Mouse (Mus musculus) adrenal gland, postnatal 4 days (tissue): Measurements from ENCODE around the gene Tbrg4. TPM values are rescaled to one million over a fixed set of nuclear protein-coding genes. Genes with fewer than 3 reads are reported as not detected.

Experiments
- DNase-seq, 2 experiments: peaks; one replicate each; pipeline ENCODE4 v3.0.0; 2021 to 2022; ENCODE audit warnings: low spot score in 2 of 2, mixed read lengths in 2 of 2
- total RNA-seq, 2 experiments: library from RNA; stranded (reverse); gene quantifications; 2 replicates each; pipeline ENCODE4 v1.2.3; 2021

Gene Tbrg4
- total RNA-seq, 2 experiments from 2014 or later, result 70.9 to 81.6 TPM

DNA sequence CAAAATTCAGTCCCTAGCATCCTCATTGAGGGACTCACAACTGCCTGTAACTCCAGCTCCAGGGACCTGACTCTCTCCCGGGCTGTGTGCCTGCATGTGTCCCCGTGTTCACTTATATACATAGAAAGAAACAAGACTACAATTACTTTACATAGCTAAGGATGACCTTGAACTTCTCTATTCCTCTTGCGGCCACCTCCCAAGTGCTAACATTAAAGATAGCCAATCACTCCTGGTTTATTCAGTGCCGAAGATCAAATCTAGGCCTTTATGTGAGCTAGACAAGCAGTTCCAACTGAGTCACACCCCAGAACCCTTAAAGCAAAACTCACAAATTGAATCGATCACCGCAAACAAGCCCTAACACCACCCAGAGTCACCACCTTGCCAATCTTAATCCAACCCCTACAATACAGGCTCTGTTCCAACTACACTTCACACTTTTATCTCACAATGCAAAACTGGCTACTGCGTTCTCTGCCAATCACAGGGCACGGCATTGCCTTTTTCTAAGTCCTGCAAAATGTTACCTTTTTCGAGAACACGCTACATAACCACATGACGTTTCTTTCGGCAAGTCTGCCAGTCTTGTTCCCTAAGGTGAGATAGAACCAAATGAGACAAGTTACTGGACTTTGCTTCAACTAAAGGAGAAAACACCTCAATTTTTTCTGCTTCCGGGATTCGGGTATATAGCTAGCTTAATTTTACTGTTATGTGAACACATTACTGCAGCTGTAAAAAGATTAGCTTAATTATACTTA is 1.1 kb downstream of the Tbrg4 start:
- DNase-seq, result no peak

DNA sequence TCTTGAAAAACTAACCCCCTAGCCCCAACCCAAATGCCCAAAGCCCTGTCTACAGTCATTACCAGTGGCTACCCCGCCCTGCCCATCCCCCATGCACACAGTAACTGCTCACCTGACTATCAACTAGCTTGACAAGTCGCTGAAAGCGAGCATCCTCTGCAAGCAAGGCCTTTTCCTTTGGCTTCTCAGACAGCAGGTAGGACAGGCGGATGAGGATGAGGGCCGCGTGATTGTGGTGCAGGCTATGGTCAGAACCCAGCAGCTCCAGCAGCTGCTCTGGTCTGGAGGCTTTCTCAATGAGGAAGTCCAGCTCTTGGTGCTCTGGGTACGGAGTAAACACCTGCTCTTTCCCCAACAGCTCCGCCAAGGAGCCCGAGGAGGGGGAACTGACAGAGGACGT is 2.2 kb downstream of the Tbrg4 start:
- no peak for DNase-seq

DNA sequence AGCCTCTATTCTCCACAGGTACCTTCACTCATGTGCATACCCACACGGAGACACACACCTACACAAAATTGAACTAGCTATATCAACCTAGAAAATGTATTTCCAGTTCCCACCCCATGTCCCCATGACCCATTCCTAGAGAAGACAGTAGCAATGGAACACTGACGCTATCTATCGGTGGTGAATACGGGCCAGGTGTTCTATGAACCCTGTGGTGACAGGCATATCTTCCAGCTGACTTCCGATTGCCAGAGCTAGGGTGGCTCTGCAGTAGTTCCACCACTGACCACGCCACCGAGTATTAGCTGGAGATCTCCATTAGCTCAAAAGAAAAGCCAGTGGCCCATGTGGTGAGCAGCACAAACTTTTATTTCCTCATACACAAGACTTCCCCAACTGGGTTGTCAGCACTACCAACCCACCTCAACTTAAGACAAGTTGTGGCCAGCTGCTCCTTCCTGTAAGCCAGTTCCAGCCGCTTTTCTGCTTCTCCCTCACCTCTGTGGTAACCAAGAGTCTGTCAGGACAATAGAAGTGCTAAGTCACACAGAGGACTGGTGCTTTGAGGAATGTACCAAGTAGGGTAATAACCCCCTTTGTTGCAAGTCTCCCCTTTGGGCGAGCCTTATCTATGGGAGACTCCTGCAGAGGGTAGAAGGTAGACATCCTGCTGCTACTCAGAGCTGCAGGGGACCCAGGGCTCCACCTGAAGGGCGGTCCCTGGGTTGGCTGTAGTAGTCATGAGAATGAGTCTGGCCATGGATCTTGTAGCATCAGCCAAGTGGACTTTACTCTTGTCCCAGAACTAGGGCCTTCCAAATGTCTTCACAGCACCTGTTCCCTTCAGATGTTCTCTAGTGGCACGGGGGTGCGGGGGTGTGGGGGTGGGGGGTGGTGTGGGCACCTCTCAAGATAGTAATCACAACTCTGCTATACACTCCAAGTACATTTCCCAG is 10.3 kb downstream of the Tbrg4 start:
- DNase-seq, result no peak

DNA sequence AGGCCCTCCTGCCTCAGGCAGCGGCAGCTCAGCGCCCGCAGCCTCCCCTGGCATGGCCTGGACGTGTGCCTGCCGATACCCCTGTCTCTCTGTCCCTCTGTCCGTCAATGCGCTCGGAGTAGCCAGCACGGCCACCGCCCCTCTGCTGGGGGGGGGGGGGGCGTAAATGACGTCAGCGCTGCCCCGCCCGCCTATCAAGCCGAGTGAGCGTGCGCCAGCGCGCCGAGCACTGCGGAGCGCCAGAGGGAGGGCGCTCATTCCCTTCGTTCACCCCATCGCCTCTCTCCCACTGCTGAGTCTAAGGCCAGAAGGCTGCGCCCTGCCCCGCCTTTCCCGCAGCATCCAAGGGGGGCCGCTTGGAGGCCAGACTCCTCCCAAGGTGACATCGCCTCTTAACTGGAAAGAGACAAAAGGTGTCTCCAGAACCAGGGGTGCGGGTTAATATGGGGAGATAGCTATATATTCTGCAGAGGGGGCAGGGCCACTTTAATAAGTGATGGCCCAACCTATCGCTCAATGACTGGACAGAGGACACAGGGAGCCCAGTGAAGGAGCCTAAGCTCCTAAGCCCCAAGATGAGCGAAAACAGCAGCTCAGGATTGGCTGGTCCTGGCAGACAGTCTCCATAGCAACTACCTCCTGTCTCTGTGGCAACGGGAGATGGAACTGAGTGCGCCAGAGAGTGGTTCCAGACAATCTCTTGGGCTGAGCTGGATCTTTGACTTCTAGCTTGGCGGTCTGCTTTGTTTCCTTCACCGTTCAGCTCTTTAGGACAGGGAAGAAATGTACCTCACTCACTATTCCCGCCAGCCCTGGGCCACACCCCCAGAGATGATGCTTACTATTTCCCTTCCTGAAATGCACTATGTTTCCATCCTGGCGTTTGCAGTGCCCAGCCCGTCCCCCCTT is 20.1 kb downstream of the Tbrg4 start, which contains the start of gene Nacad:
Nacad (minus strand) TSS at position 563 of the 909 bp plus-strand sequence.
- no peak for DNase-seq

DNA sequence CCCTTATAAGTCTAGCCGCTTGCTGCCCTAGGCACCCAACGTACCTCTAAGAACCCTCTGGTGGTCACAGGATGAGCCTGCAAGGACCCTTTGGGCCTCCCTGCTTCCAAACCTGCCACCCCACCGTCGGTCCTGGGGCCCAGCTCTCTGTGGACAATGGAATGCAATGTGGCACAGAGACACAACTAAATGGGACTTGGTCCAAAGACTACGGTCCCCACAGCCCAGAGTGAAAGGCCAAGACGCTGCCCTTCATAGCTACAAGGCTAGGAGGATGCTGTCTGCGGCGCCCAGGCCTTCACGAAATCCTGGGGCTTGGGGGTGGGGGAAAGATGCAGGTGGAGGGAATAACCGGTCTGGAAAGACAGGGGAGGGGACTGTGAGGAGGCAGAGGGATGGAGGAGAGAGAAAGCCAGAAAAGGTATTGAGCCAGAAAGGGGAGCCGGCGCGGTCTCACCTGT is 20.8 kb downstream of the Tbrg4 start:
- no peak for DNase-seq

DNA sequence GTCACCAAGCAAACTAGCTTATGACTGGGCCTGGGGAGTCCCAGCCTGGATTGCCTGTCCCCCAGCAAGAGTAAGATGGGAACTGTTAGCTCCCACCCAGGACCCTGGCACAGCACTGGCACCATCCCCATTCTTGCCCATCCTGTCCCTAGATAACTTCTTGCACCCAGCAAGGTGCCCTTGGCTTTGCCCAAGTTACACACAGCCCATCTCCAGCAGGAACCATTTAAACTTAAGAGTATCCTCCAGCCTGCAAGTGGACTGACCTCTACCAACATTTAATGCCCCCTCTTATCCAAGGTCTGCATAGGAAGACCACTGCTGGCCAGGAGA is 21.3 kb downstream of the Tbrg4 start:
- DNase-seq, result no peak

DNA sequence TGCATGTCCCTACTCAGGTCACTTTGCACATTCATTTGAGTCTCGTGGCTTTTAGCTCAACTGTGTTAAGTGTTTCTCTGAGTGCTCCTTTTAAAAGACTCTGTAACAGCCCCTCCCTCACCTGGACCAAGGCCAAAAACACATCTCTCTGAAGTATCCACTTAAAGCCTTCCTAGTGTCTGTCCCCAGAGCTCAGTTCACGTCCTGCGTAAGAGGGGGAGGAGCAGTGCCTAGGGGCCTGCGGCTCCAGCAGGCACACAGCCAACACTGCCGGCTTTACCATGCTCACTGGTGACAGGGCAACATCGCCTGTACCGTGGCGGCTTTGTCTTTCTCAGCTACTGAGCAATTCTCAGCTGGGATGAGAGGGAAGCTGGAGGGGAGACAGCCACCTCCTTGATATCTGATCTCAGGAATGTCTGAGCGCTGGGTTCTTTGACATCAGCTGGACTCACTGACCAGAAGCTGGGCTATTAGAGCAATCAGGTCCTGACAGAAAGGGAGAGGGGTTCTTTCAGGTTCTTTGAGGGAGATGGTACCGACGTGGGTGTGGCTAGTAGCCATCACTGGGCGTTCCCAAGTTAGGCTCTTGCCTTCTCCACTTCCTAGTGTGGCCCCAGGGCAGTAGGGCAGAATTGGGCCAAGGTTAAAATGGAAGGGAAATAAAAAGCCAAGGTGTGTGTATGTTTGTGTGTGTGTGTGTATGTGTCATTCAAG is 21.8 kb downstream of the Tbrg4 start:
- DNase-seq, result no peak

DNA sequence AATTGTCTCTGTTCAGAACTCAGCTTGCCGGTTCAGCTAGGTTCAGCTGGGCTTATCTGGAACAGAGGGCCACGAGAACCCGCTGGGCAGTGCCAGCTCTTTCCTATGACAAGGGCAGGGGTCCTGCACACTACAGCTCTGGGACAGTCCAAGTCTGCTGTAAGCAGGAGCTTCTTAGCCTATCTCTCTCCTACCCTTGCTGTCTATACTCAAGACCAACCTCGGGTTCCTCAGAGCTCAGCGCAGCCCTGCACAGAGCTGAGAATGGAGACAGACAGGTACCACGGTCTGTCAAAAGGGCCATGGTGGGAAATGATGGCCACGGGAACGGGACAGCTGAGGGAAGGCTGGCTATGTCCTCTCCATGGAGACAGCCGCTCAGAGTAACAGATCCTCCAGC is 22.6 kb downstream of the Tbrg4 start:
- no peak for DNase-seq

DNA sequence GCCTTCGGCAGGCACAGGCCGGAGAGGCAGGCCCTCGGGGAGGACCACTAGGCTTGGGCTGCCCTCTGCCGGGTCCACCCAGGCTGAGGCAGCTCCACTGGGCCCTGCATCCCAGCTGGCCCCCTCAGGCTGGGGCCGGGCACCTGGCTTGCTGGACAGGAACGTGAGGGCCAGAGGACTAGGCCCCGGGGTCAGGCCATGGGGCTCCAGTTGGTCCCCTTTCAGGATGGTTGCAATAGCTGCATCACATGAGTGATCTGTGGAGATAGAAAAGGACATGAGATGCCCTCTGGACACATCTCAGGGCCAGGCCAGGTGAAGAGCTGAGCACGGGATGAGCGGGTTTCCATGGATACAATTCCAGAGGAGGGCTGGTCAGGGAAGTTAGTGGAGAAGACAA is 23.2 kb downstream of the Tbrg4 start:
- DNase-seq, result no peak

DNA sequence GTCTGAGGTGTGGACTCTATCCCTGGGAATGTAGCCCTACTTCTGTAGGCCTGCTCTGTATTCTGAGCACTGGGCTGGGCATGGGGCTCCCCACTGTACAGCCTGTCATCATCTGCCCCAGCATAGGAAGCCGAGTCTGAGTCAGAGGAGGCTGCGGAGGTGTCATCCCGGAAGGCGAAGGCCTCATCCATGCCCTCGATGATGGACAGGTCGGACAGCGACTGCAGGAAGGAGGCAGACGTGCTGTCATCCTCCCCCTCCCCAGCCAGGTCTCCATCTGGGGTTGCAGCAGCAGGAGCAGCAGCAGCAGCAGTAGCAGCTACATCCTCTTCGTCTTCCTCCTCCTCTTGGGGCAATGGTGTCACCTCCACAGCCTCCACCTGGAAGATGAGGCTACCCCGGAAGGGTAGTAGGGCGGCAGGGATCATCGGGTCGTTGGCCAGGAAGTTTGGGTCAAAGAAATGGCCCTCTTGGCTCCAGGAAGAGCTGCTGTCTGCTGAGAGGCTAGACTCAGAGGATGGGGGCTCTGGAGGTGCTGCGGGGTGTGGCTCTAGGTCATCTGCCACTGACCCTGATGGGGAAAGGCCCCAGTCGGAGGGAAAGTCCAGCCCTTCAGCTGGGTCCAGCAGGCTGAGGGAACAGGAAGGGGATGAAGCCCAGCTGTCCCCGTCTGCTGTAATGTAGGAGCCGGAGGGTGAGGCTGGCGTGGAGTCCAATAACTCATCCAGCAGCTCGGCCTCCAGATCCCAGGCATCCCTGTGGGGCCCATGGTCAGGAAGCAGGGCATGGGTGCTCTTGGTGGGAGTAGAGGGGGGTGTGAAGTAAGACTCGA is 24.0 kb downstream of the Tbrg4 start:
- no peak for DNase-seq

DNA sequence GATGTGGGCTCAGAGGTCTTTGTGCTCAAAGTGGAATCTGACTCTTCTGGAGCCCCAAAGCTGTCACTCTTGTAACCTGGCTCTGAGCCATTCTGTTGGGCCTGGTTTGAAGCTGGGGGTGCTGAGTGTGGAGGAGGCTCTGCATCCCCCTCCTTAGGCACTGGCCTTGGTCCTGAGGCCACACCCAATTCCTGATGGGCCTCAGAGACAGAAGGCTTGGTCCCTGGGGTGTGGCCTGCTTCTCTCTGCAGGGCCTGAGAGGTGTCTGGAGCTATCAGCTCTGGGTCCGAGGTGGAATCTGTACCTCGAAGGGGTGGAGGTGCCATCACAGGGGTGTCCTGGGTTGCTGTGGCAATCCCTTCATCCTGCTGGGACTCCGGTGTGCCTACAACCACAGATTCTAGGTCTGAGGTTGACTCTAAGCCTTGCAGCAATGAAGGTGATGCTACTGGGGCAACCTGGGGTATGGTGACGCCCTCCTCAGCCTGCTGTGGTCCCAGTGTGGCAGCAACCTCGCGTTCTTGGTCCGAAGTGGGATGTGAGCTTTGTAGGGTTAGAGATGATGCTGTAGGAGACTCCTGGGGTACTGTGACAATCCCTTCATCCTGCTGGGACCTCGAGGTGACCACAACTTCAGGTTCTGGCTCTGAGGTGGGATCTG is 25.5 kb downstream of the Tbrg4 start:
- no peak for DNase-seq

DNA sequence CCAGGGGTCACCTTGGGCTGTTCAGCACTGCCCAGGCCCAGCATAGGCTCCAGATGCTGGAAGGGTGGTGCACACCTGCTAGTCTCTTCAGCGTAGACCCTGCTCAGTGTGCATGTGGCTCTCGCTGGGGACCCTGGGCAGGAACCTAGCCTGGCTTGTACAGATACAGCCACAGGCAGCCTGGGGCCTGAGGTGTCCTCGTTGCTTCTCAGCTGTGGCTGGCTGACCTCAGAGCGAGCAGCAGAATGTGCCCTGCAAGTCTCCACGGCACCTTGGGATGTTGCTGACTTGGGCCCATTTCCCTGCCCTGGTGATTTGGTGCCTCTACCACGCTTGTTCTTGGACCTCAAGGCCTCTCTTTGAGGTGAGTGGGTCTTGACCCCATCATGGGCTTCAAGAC is 26.0 kb downstream of the Tbrg4 start:
- DNase-seq, result no peak

DNA sequence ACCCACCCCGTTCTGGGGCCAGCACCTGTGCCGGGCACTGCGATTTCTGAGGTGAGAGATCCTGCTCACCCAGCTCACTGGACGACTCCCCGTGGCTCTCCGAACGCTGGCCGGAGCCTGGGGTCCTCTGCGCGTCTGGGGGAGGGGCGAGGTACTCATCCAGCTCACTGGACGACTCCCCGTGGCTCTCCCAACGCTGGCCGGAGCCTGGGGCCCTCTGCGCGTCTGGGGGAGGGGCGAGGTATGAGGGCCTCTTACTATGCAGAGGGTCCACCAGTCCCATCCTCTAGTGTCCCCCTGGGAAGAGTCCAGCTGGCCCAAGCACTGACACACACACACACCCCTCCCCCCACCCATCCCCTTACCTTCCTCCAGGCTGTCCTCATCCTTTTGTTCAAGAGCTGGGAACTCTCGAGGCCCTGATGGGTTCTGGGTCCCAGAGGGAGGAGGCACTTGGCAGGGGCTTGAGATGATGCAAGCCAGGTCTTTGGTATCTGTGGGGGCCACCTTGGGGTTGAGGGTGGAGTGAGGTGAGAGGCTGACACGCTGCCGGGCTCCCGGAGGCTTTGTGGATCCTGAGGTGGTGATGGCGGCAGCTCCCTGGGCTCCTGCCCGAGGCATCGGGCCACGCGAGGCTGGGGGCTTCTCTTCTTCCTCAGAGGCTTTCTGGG is 26.7 kb downstream of the Tbrg4 start:
- DNase-seq, result no peak

DNA sequence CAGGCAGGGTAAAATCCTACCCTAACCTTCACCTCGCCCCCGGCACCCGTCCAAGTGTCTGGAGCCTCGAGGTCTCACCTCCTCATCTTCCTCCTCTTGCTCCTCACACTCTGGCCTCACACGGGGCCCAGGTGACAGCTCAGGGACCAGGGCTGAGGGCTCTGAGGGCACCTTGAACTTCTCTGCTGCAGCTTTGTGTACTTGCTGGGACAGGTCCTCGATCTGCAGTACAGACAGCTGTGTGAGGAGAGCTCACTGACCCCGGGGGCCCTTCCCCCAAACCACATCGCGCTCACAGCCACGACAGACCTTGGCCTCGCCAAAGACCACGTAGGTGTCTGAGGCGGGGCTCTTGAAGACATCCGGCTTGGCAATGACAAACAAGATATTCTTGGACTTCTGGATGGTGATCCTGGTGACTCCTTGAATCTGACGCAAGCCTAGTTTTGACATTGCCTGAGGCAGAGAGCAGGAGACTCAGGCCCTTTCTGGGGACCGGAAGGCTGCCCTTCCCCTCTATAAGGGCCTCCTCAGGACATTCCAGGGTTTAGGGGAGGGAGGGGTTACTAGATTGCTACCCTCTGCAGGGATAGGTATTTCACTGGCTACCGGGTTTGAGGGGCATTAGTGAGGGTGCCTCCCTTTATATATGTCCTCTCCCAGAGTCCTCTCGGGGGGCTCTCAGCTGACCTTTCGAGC is 27.5 kb downstream of the Tbrg4 start:
- no peak for DNase-seq

DNA sequence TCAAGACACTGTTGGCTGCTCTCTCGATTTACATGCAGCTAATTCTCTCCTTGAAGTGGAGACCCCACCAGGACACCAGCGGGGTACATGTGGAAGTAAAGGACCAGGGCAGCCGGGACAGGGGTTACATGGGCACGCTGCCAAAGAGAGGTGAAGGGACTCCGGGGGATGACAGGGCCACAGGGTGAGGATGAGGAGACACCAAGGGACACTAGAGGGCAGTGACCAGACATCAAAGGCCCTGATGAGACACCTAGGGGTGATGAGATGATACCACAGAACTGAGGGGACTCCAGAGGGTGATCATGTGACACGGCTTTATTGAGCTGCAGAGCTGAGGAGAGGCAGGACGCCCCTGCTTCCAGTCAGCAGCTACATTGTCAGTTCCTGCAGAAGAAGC is 28.3 kb downstream of the Tbrg4 start:
- no peak for DNase-seq

DNA sequence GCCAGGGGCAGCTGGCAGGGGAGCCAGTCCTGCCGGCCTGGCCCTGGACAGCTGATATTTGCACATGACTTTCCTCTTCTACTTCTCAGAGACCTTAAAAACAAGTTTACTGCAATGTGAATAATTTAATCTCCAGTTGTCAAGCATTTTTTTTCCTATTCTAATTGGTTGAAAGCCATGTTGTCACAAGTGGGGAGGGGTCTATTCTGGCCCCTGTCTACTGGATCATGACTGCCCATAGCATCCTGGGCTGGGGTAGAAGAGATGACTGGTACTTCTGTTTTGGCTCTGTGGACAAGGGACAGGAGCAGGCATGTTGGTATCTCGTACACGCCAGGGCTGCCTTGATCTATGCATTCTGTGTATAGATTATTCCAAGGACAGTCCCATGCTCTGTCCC is 29.3 kb downstream of the Tbrg4 start:
- no peak for DNase-seq

DNA sequence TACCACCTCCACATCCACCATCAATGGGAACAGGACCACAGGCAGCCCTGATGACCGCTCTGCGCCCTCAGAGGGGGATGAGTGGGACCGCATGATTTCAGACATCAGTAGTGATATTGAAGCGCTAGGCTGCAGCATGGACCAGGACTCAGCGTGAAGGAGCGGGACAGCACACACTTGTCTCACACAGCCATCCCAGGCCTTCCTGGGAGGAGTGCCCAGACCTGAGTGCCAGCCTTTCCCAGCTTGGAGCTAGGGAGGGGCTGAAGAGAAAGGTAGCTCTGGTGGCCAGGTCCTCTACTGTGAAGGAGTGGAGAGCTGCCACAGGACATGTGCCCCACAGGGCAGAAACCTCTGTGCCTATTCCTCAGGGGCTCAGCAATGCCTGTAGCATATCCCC is 29.7 kb downstream of the Tbrg4 start:
- no peak for DNase-seq

DNA sequence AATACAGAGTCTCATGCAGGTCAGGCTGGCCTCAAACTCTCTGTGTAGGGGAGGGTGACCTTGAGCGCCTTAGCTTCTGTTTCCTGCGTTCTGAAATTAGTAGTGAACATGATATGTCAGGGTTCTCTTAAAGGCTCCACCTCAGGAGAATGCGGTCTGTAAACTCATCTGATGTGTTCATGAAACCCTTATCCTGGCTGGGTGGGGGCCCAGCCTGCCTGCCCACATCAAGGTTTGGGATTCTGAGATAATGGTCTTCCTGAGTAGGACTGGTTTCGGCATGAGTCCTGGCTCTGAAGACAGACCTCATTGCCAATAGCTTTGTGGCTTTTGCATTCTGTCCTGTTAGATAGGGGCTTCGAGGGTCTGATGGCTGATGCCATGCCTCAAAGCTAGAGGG is 30.5 kb downstream of the Tbrg4 start:
- DNase-seq, result no peak
